Comparison of ENCODE assay signal across 26 mouse cellular contexts in genomic region chr13:53258943-53259342, GRCm38 (mm10). TPM values are rescaled to one million over a fixed set of nuclear protein-coding genes. Genes with fewer than 3 reads are reported as not detected.
A peak's percentile ranks its signal among the peaks of the same experiment; 100 is the strongest.
DNase-seq lines count a peak whose midpoint lies in the region; ATAC-seq lines count a peak whose summit lies in the region.
"Had no signal": no experiment of that assay in that cellular context is flagged by ENCODE, and none has a peak within 500 bp of the region (broad histone marks: within the 10 kb centered on the region; RNA-seq: fewer than 3 reads in every experiment).

No protein-coding gene starts in this region.

- H3K9me3 ChIP-seq in kidney, embryonic 15.5 days (replicated peaks): no peaks in the 10 kb centered on the region
- no peaks in the 10 kb centered on the region for H3K9me3 ChIP-seq in embryonic facial prominence, embryonic 10.5 days
- no peaks in the 10 kb centered on the region for H3K9me3 ChIP-seq in embryonic facial prominence, embryonic 14.5 days (ENCODE audit: control insufficient read depth, low read length)
- H3K9me3 ChIP-seq in stomach, embryonic 14.5 days (ENCODE audit: control insufficient read depth, low read depth, low read length): no peaks in the 10 kb centered on the region
- H3K9me3 ChIP-seq: heart, embryonic 10.5 days; hindbrain, embryonic 10.5 days; midbrain, embryonic 13.5 days had no signal

- no peak for ATAC-seq in kidney, embryonic 15.5 days (replicated peaks; ENCODE audit: low FRiP score)
- no peak for ATAC-seq in embryonic facial prominence, embryonic 14.5 days (ENCODE audit: low read depth)
- no peak for ATAC-seq in stomach, embryonic 14.5 days (ENCODE audit: insufficient number of reproducible peaks, insufficient read depth, low FRiP score, low read depth)
- ATAC-seq: forebrain, postnatal 0 days; hindbrain, embryonic 16.5 days; midbrain, embryonic 13.5 days had no signal

- H3K36me3 ChIP-seq in kidney, embryonic 15.5 days: no peaks in the 10 kb centered on the region
- peaks cover 8% of the 10 kb centered on the region for H3K36me3 ChIP-seq in embryonic facial prominence, embryonic 10.5 days (replicated peaks)
- H3K36me3 ChIP-seq in embryonic facial prominence, embryonic 14.5 days (ENCODE audit: control insufficient read depth, insufficient read depth, low read length): no peaks in the 10 kb centered on the region
- H3K36me3 ChIP-seq in stomach, embryonic 14.5 days (ENCODE audit: control insufficient read depth, insufficient read depth, low read length): no peaks in the 10 kb centered on the region
- H3K36me3 ChIP-seq: G1E; heart, embryonic 10.5 days; hindbrain, embryonic 10.5 days; midbrain, embryonic 13.5 days had no signal

- H3K4me2 ChIP-seq in kidney, embryonic 15.5 days: no peak overlapping the region
- H3K4me2 ChIP-seq in embryonic facial prominence, embryonic 14.5 days (ENCODE audit: low read depth, low read length): no peak overlapping the region
- H3K4me2 ChIP-seq in stomach, embryonic 14.5 days (replicated peaks; ENCODE audit: low read depth, low read length): no peak overlapping the region
- H3K4me2 ChIP-seq: liver, embryonic 11.5 days; midbrain, embryonic 13.5 days had no signal

- H3K27me3 ChIP-seq in kidney, embryonic 15.5 days: no peaks in the 10 kb centered on the region
- no peaks in the 10 kb centered on the region for H3K27me3 ChIP-seq in embryonic facial prominence, embryonic 10.5 days (replicated peaks; ENCODE audit: low read depth, poor library complexity, severe bottlenecking)
- no peaks in the 10 kb centered on the region for H3K27me3 ChIP-seq in embryonic facial prominence, embryonic 14.5 days (replicated peaks; ENCODE audit: control insufficient read depth, insufficient read depth, low read length)
- H3K27me3 ChIP-seq in stomach, embryonic 14.5 days (ENCODE audit: control insufficient read depth, insufficient read depth, low read length): no peaks in the 10 kb centered on the region
- H3K27me3 ChIP-seq: midbrain, embryonic 13.5 days had no signal

- H3K4me3 ChIP-seq in kidney, embryonic 15.5 days (replicated peaks): no peak overlapping the region
- no peak overlapping the region for H3K4me3 ChIP-seq in embryonic facial prominence, embryonic 10.5 days
- no peak overlapping the region for H3K4me3 ChIP-seq in embryonic facial prominence, embryonic 14.5 days (ENCODE audit: low read depth, low read length)
- H3K4me3 ChIP-seq in stomach, embryonic 14.5 days (ENCODE audit: low read depth, low read length): no peak overlapping the region
- H3K4me3 ChIP-seq: heart, embryonic 10.5 days; hindbrain, embryonic 10.5 days; midbrain, embryonic 13.5 days had no signal

- H3K4me1 ChIP-seq in kidney, embryonic 15.5 days: peaks cover 83% of the 10 kb centered on the region
- H3K4me1 ChIP-seq in embryonic facial prominence, embryonic 10.5 days: peaks cover 79% of the 10 kb centered on the region
- peaks cover 53% of the 10 kb centered on the region for H3K4me1 ChIP-seq in embryonic facial prominence, embryonic 14.5 days (ENCODE audit: control insufficient read depth, insufficient read depth, low read length)
- H3K4me1 ChIP-seq in stomach, embryonic 14.5 days (ENCODE audit: control insufficient read depth, insufficient read depth, low read length): peaks cover 68% of the 10 kb centered on the region

- DNase-seq in kidney, postnatal 10 days: no peak
- no peak for DNase-seq in embryonic facial prominence, embryonic 10.5 days (ENCODE audit: low spot score)
- DNase-seq in embryonic facial prominence, embryonic 14.5 days (ENCODE audit: low spot score): peak; percentile 74
- no peak for DNase-seq in thymus, postnatal 0 days (ENCODE audit: low spot score)
- DNase-seq in gastrocnemius, postnatal 25 days: no peak
- DNase-seq: adrenal gland, adult 2 months; B cell, adult 2 months; cerebellum, adult 11-12 months; cerebellum, postnatal 14 days; forebrain, postnatal 0 days; kidney, adult 2 months; kidney, postnatal 4 days; lung, adult 18-20 months; lung, postnatal 14 days; thymus, postnatal 36 days had no signal

- 55% methylated on average over 8 of the region's 8 CpGs for WGBS in kidney, embryonic 15.5 days
- whole genome bisulfite sequencing in embryonic facial prominence, embryonic 10.5 days: 84% methylated on average over 8 of the region's 8 CpGs
- WGBS in embryonic facial prominence, embryonic 14.5 days: 42% methylated on average over 8 of the region's 8 CpGs
- 36% methylated on average over 8 of the region's 8 CpGs for WGBS in stomach, embryonic 14.5 days

- H3K27ac ChIP-seq in kidney, embryonic 15.5 days: peak overlapping the region; percentile 39; the same call in 1 of the 2 replicates
- 0 out of 2 replicates have a peak overlapping the region, but pooled peaks have one; percentile 19 for H3K27ac ChIP-seq in embryonic facial prominence, embryonic 10.5 days (replicated peaks)
- peak overlapping the region; percentile 25; the same call in 1 of the 2 replicates for H3K27ac ChIP-seq in embryonic facial prominence, embryonic 14.5 days (replicated peaks; ENCODE audit: low read depth, low read length)
- H3K27ac ChIP-seq in stomach, embryonic 14.5 days (ENCODE audit: low read length): peak overlapping the region; percentile 4; the same call in 1 of the 2 replicates
- H3K27ac ChIP-seq: hindbrain, embryonic 10.5 days; midbrain, embryonic 13.5 days had no signal

- no peak overlapping the region for H3K9ac ChIP-seq in kidney, embryonic 15.5 days
- no peak overlapping the region for H3K9ac ChIP-seq in embryonic facial prominence, embryonic 14.5 days (ENCODE audit: low read depth, low read length)
- no peak overlapping the region for H3K9ac ChIP-seq in stomach, embryonic 14.5 days (replicated peaks; ENCODE audit: low read depth, low read length)
- H3K9ac ChIP-seq: forebrain, postnatal 0 days; midbrain, embryonic 13.5 days had no signal

RNA-seq across cellular contexts. Expression of gene Ror2, which starts 27.0 kb away (rescaled TPM):
- 9.6 and 11.2 TPM in 2 replicates for polyA plus RNA-seq in kidney, embryonic 15.5 days (2015; fragmentation: Nextera tagmentation; extraction: Ambion mirVana)
- 20.7 and 23.6 TPM in 2 replicates for polyA plus RNA-seq in embryonic facial prominence, embryonic 10.5 days (2016; fragmentation: Nextera tagmentation; extraction: Ambion mirVana)
- 16.4 and 17.1 TPM in 2 replicates for polyA plus RNA-seq in embryonic facial prominence, embryonic 14.5 days (2014; fragmentation: Nextera tagmentation; extraction: Ambion mirVana)
- polyA plus RNA-seq in stomach, embryonic 14.5 days (2014; fragmentation: Nextera tagmentation; extraction: Ambion mirVana): 13.9 and 14.0 TPM in 2 replicates
- polyA plus RNA-seq in thymus, postnatal 0 days (2015; fragmentation: Nextera tagmentation; extraction: Ambion mirVana): 0.61 and 0.80 TPM in 2 replicates
- total RNA-seq in gastrocnemius, postnatal 25 days (2021): under 1 TPM; 0.83 to 0.90 TPM
- total RNA-seq: G1E; megakaryocyte, adult 5-6 weeks; monocyte, adult 5-6 weeks; neutrophil, adult 5-6 weeks had no signal
- polyA plus RNA-seq: G1E had no signal
